Mouse (Mus musculus) lung, postnatal 0 days (tissue): ENCODE results near the gene Fam241b.

Experiments
- CTCF ChIP-seq: IDR thresholded peaks from 2 replicates; pipeline ENCODE4 v1.5.1; 2016; ENCODE audit warnings: antibody characterized with exemption, mild to moderate bottlenecking
- EP300 ChIP-seq: IDR thresholded peaks from 2 replicates; pipeline ENCODE4 v1.6.1; 2016; ENCODE audit warnings: antibody characterized with exemption, mild to moderate bottlenecking, control low read depth

DNA sequence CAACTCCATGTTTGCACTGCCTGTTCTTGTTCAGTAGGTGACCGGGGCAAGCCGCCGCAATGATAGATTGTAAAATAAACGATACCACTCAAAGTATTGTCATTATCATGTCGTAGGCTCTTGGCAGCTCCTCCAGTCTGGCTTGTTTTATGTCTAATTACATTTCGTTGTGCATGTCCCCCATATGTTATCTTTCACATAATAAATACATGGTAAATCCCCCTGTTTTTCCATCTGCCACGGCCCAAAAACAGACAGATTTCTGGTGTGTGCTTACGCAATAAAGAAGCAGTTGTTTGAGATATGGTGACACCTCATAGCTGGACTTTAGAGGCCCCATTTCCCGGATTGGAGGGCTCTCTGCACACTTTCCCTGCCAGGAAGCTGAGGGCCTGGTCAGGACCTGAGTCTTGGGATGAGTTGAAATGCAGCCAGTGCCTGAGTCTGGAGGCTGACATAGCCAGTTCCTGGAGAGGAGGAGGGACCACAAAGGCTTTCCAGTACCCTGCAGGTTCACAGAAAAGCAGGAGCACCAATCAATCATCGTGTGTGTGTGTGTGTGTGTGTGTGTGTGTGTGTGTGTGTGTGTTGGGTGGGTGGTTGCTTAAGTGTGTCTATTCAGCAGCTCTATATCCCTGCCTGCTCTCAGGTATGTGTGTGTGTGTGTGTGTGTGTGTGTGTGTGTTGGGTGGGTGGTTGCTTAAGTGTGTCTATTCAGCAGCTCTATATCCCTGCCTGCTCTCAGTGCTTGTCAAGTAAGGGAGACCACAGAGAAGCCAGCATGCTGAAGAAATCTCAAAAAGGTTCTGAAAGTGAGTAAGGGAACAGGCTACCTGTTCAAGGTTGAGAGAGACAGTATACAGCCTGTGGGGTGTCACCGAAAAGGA is 67.2 kb downstream of the Fam241b start:
- TF ChIP-seq CTCF: no peak
- peak; percentile 91 for TF ChIP-seq EP300
